Mouse (Mus musculus): ENCODE data around the gene Inpp5a. TPM values are rescaled to one million over a fixed set of nuclear protein-coding genes. Genes with fewer than 3 reads are reported as not detected.

Gene Inpp5a
- polyA plus RNA-seq, 1 experiment from 2014 or later: 25.4 TPM

DNA sequence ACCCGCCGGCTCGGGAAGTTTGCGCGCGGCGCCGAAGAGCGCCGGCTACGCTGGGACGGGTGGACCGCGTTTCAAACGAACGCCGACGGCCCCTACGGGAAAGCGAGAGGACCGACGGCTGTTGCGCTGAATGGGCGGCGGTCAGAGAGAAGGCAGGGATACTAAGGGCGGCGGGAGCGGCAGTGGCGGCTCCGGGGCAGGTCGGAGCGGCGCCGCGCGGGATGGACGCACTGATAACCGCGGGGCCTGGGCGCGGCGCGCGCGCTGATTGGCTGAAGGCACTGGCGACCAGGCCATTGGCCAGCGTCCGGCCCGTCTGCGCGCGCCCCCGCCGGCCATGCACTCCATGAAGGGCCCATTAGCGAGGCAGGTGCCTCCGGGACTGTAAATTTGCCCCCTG, 193.7 kb downstream of the Inpp5a start, which contains the start of gene Nkx6-2:
Gene Nkx6-2 (minus strand): TSS at position 203 of the 400 bp plus-strand sequence.
- Histone ChIP-seq H3K4me1 (replicated peaks; ENCODE audit: control insufficient read depth, insufficient read depth) (0 out of 2 replicates have a peak, but pooled peaks cover 2% of the 10 kb centered on the region), H3K36me3 (ENCODE audit: control insufficient read depth, insufficient read depth, low read length) (peaks cover 7% of the 10 kb centered on the region), H3K27me3 (ENCODE audit: control insufficient read depth, insufficient read depth, low read length) (peaks cover 29% of the 10 kb centered on the region; the same call in 1 of the 2 replicates), H3K9me3 (ENCODE audit: control insufficient read depth, low read length) (no peaks in the 10 kb centered on the region), H3K4me2 (replicated peaks; ENCODE audit: low read depth) (peak within 1 kb of the TSS; percentile 50), H3K9ac (ENCODE audit: low read length) (peak within 1 kb of the TSS; percentile 48), H3K4me3 (ENCODE audit: low read depth, low read length) (peak within 1 kb of the TSS; percentile 39), H3K27ac (replicated peaks) (peak within 1 kb of the TSS; percentile 49; the same call in 1 of the 2 replicates)
- ATAC-seq (ENCODE audit: low FRiP score, low TSS enrichment) (peak; percentile 70), DNase-seq (ENCODE audit: low spot score) (peak; percentile 78)
- 2% methylated on average over 55 of the region's 56 CpGs for WGBS
- no peak for TF ChIP-seq EP300 (optimal IDR thresholded peaks at IDR 0.05)
- no peak for TF ChIP-seq CTCF (IDR thresholded peaks at IDR 0.05; ENCODE audit: low read depth)

DNA sequence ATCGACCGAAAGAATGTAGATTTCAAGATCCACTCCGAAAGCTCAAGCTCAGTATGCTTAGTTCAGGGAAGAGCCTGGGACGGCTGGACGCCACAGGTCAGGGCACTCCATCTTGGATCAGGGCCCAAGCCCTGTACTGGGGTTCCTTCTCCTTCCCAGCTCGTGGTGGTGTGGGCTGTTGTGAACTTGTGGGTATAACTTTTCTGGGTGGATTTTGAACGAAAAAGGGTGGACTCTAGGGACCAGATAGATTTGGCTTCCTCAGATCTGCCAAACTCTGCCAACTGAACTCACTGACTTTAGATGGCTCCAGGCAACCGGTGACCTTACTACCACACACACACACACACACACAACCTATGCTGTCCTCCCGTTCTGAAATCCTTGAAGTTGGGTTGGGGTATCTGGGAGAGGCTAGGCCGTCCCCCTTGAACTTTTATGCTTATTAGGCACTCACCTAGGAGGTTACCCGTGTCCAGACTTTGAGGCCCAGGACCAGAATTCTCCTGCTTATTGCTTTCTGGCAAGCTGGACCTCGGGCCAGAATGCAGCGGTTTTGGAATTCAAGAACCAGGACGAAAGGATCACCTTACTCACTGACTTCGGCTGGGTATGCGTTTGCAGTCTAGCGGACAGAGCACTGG, 194.3 kb downstream of the Inpp5a start:
- H3K27me3 ChIP-seq (ENCODE audit: control insufficient read depth, insufficient read depth, low read length): peaks cover 32% of the 10 kb centered on the region; the same call in 1 of the 2 replicates
- peaks cover 3% of the 10 kb centered on the region for H3K36me3 ChIP-seq (ENCODE audit: control insufficient read depth, insufficient read depth, low read length)
- H3K4me2 ChIP-seq (replicated peaks; ENCODE audit: low read depth): no peak overlapping the region
- H3K9me3 ChIP-seq (ENCODE audit: control insufficient read depth, low read length): no peaks in the 10 kb centered on the region
- WGBS: 33% methylated on average over 17 of the region's 17 CpGs
- ATAC-seq (ENCODE audit: low FRiP score, low TSS enrichment) (no peak), DNase-seq (ENCODE audit: low spot score) (no peak)
- no peak overlapping the region for H3K27ac ChIP-seq (replicated peaks)
- H3K9ac ChIP-seq (ENCODE audit: low read length): no peak overlapping the region
- H3K4me1 ChIP-seq (replicated peaks; ENCODE audit: control insufficient read depth, insufficient read depth): 0 out of 2 replicates have a peak, but pooled peaks cover 2% of the 10 kb centered on the region
- H3K4me3 ChIP-seq (ENCODE audit: low read depth, low read length): no peak overlapping the region
- TF ChIP-seq EP300 (optimal IDR thresholded peaks at IDR 0.05): no peak
- no peak for TF ChIP-seq CTCF (IDR thresholded peaks at IDR 0.05; ENCODE audit: low read depth)

- WGBS: 4% methylated on average over 53 of the region's 53 CpGs
- Histone ChIP-seq H3K27me3 (ENCODE audit: control insufficient read depth, insufficient read depth, low read length) (peaks cover 32% of the 10 kb centered on the region; the same call in 1 of the 2 replicates), H3K9me3 (ENCODE audit: control insufficient read depth, low read length) (no peaks in the 10 kb centered on the region), H3K4me2 (replicated peaks; ENCODE audit: low read depth) (peak overlapping the region; percentile 36; the same call in 1 of the 2 replicates), H3K27ac (replicated peaks) (no peak overlapping the region), H3K4me3 (ENCODE audit: low read depth, low read length) (0 out of 2 replicates have a peak overlapping the region, but pooled peaks have one; percentile 10), H3K4me1 (replicated peaks; ENCODE audit: control insufficient read depth, insufficient read depth) (0 out of 2 replicates have a peak, but pooled peaks cover 2% of the 10 kb centered on the region), H3K36me3 (ENCODE audit: control insufficient read depth, insufficient read depth, low read length) (peaks cover under 1% of the 10 kb centered on the region; the same call in 1 of the 2 replicates), H3K9ac (ENCODE audit: low read length) (no peak overlapping the region; the same call in 1 of the 2 replicates)
- DNase-seq (ENCODE audit: low spot score) (no peak), ATAC-seq (ENCODE audit: low FRiP score, low TSS enrichment) (no peak)
- TF ChIP-seq EP300 (optimal IDR thresholded peaks at IDR 0.05) (no peak), CTCF (IDR thresholded peaks at IDR 0.05; ENCODE audit: low read depth) (no peak)
Observed at GRCm38 (mm10) chr7:139584221-139585175, 195.6 kb downstream of the Inpp5a start.

DNA sequence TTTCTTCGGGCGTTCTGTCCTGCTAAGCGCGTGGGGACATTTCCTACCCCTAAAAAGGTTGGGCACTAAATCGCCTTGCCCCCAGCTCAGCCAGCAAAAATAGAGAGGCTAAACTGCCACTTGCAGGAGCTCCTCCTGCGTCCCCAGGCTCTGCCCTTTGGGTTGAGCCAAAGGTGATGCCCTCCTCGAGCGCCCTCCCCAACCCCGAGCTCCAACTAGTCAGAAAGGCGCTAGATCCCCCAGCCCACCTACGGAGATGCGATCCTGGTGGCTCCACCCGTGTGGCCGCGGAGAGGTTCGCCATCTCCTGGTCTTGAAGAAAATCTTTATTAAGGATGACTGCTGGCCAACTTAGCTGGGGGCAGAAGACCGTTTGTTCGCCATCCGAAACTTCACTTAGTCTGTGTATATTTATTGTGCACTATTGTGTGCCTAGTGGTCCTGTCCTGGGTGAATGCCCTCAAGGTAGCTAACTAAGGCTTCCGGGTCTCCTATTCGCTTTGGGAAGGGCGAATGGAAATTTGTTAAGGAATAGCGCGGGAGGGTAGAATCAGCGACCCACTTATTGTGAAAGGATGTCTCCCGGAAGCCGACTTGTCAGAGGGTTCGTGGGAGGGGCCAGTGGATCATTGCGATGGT, 196.4 kb downstream of the Inpp5a start:
- Histone ChIP-seq H3K27me3 (ENCODE audit: control insufficient read depth, insufficient read depth, low read length) (peaks cover 32% of the 10 kb centered on the region; the same call in 1 of the 2 replicates), H3K9me3 (ENCODE audit: control insufficient read depth, low read length) (no peaks in the 10 kb centered on the region), H3K4me2 (replicated peaks; ENCODE audit: low read depth) (no peak overlapping the region), H3K4me3 (ENCODE audit: low read depth, low read length) (0 out of 2 replicates have a peak overlapping the region, but pooled peaks have one; percentile 1), H3K9ac (ENCODE audit: low read length) (no peak overlapping the region), H3K27ac (replicated peaks) (no peak overlapping the region), H3K36me3 (ENCODE audit: control insufficient read depth, insufficient read depth, low read length) (no peaks in the 10 kb centered on the region), H3K4me1 (replicated peaks; ENCODE audit: control insufficient read depth, insufficient read depth) (0 out of 2 replicates have a peak, but pooled peaks cover 2% of the 10 kb centered on the region)
- DNase-seq (ENCODE audit: low spot score) (no peak), ATAC-seq (ENCODE audit: low FRiP score, low TSS enrichment) (no peak)
- TF ChIP-seq CTCF (IDR thresholded peaks at IDR 0.05; ENCODE audit: low read depth) (0 out of 2 replicates have a peak, but pooled peaks have one; percentile 20), EP300 (optimal IDR thresholded peaks at IDR 0.05) (no peak)
- 5% methylated on average over 29 of the region's 29 CpGs for whole genome bisulfite sequencing

GRCm38 (mm10) chr7:139587919-139588318, 199.0 kb downstream of the Inpp5a start:
- H3K9me3 ChIP-seq (ENCODE audit: control insufficient read depth, low read length): no peaks in the 10 kb centered on the region
- no peak overlapping the region for H3K4me2 ChIP-seq (replicated peaks; ENCODE audit: low read depth)
- H3K27me3 ChIP-seq (ENCODE audit: control insufficient read depth, insufficient read depth, low read length): peaks cover 18% of the 10 kb centered on the region; the same call in 1 of the 2 replicates
- no peak overlapping the region for H3K27ac ChIP-seq (replicated peaks)
- H3K36me3 ChIP-seq (ENCODE audit: control insufficient read depth, insufficient read depth, low read length): no peaks in the 10 kb centered on the region
- no peak overlapping the region for H3K9ac ChIP-seq (ENCODE audit: low read length)
- H3K4me1 ChIP-seq (replicated peaks; ENCODE audit: control insufficient read depth, insufficient read depth): no peaks in the 10 kb centered on the region
- ATAC-seq (ENCODE audit: low FRiP score, low TSS enrichment) (no peak), DNase-seq (ENCODE audit: low spot score) (no peak)
- 41% methylated on average over 7 of the region's 7 CpGs for WGBS
- no peak overlapping the region for H3K4me3 ChIP-seq (ENCODE audit: low read depth, low read length)
- TF ChIP-seq CTCF (IDR thresholded peaks at IDR 0.05; ENCODE audit: low read depth): no peak
- no peak for TF ChIP-seq EP300 (optimal IDR thresholded peaks at IDR 0.05)
